Mouse (Mus musculus): ENCODE data around the gene Dda1. TPM values are rescaled to one million over a fixed set of nuclear protein-coding genes. Genes with fewer than 3 reads are reported as not detected.

Gene Dda1
- polyA plus RNA-seq, 1 experiment, result 45.5 TPM

- peaks cover 21% of the 10 kb centered on the region for H3K4me1 ChIP-seq (ENCODE audit: control insufficient read depth, insufficient read depth, low read length)
- no peak overlapping the region for H3K4me3 ChIP-seq (ENCODE audit: insufficient read depth, low read length)
- TF ChIP-seq POLR2A (IDR thresholded peaks at IDR 0.05; ENCODE audit: borderline replicate concordance, low read depth, low read length) (no peak), CTCF (IDR thresholded peaks at IDR 0.05; ENCODE audit: low read depth, low read length) (no peak)
- no peak overlapping the region for H3K27ac ChIP-seq (ENCODE audit: insufficient read depth, low read depth, low read length)
Measured at GRCm38 (mm10) chr8:71521634-71522033, 52.6 kb downstream of the Dda1 start.

- TF ChIP-seq CTCF (IDR thresholded peaks at IDR 0.05; ENCODE audit: low read depth, low read length), result no peak
- TF ChIP-seq POLR2A (IDR thresholded peaks at IDR 0.05; ENCODE audit: borderline replicate concordance, low read depth, low read length), result no peak
- H3K4me1 ChIP-seq (ENCODE audit: control insufficient read depth, insufficient read depth, low read length), result peaks cover 50% of the 10 kb centered on the region
- peak within 1 kb of the TSS; percentile 59 for H3K27ac ChIP-seq (ENCODE audit: insufficient read depth, low read depth, low read length)
- no peak within 1 kb of the TSS for H3K4me3 ChIP-seq (ENCODE audit: insufficient read depth, low read length)
Measured at GRCm38 (mm10) chr8:71525226-71526050, 56.4 kb downstream of the Dda1 start, which contains the start of gene Ccdc194. Gene Ccdc194 (minus strand): TSS chr8:71525711.

Other genes starting within 250 kb of the Dda1 start
- 94.0 and 107 TPM in 2 replicates for gene Myo9b, start 196.5 kb upstream of the Dda1 start, polyA plus RNA-seq (2012; ENCODE audit: insufficient read depth, insufficient read length, missing spikeins)
- gene Haus8, start 196.3 kb upstream of the Dda1 start, polyA plus RNA-seq (2012; ENCODE audit: insufficient read depth, insufficient read length, missing spikeins), result 77.6 and 77.8 TPM in 2 replicates
- 131 and 149 TPM in 2 replicates for gene Use1, start 102.4 kb upstream of the Dda1 start, polyA plus RNA-seq (2012; ENCODE audit: insufficient read depth, insufficient read length, missing spikeins)
- gene Ocel1, start 97.9 kb upstream of the Dda1 start, polyA plus RNA-seq (2012; ENCODE audit: insufficient read depth, insufficient read length, missing spikeins), result 18.5 and 23.5 TPM in 2 replicates
- gene Nr2f6, start 87.2 kb upstream of the Dda1 start, polyA plus RNA-seq (2012; ENCODE audit: insufficient read depth, insufficient read length, missing spikeins), result 20.2 and 23.9 TPM in 2 replicates
- gene Ushbp1, start 73.4 kb upstream of the Dda1 start, polyA plus RNA-seq (2012; ENCODE audit: insufficient read depth, insufficient read length, missing spikeins), result 0.21 TPM in 1 of 2 replicates, not detected in the other
- gene Babam1, start 72.3 kb upstream of the Dda1 start, polyA plus RNA-seq (2012; ENCODE audit: insufficient read depth, insufficient read length, missing spikeins), result 75.8 and 89.1 TPM in 2 replicates
- 9.8 and 14.0 TPM in 2 replicates for gene Ankle1, start 63.2 kb upstream of the Dda1 start, polyA plus RNA-seq (2012; ENCODE audit: insufficient read depth, insufficient read length, missing spikeins)
- gene Abhd8, start 5.5 kb upstream of the Dda1 start, polyA plus RNA-seq (2012; ENCODE audit: insufficient read depth, insufficient read length, missing spikeins), result 12.0 and 13.3 TPM in 2 replicates
- 59.5 and 62.9 TPM in 2 replicates for gene Mrpl34, start 4.2 kb upstream of the Dda1 start, polyA plus RNA-seq (2012; ENCODE audit: insufficient read depth, insufficient read length, missing spikeins)
- gene Ano8, start 16.8 kb downstream of the Dda1 start, polyA plus RNA-seq (2012; ENCODE audit: insufficient read depth, insufficient read length, missing spikeins), result 10.0 and 10.2 TPM in 2 replicates
- gene Gtpbp3, start 18.9 kb downstream of the Dda1 start, polyA plus RNA-seq (2012; ENCODE audit: insufficient read depth, insufficient read length, missing spikeins), result 11.0 and 11.1 TPM in 2 replicates
- not detected in 2 replicates for gene Plvap, start 42.6 kb downstream of the Dda1 start, polyA plus RNA-seq (2012; ENCODE audit: insufficient read depth, insufficient read length, missing spikeins)
- 0.40 TPM in 1 of 2 replicates, not detected in the other for gene Ccdc194, start 56.5 kb downstream of the Dda1 start, polyA plus RNA-seq (2012; ENCODE audit: insufficient read depth, insufficient read length, missing spikeins)
- 358 and 369 TPM in 2 replicates for gene Bst2, start 68.3 kb downstream of the Dda1 start, polyA plus RNA-seq (2012; ENCODE audit: insufficient read depth, insufficient read length, missing spikeins)
- 64.5 and 65.3 TPM in 2 replicates for gene Mvb12a, start 73.7 kb downstream of the Dda1 start, polyA plus RNA-seq (2012; ENCODE audit: insufficient read depth, insufficient read length, missing spikeins)
- gene Tmem221, start 89.7 kb downstream of the Dda1 start, polyA plus RNA-seq (2012; ENCODE audit: insufficient read depth, insufficient read length, missing spikeins), result 15.9 and 17.7 TPM in 2 replicates
- gene Nxnl1, start 97.4 kb downstream of the Dda1 start, polyA plus RNA-seq (2012; ENCODE audit: insufficient read depth, insufficient read length, missing spikeins), result not detected in 2 replicates
- gene Slc27a1, start 99.7 kb downstream of the Dda1 start, polyA plus RNA-seq (2012; ENCODE audit: insufficient read depth, insufficient read length, missing spikeins), result 85.4 and 86.3 TPM in 2 replicates
- 83.5 and 88.9 TPM in 2 replicates for gene Pgls, start 123.0 kb downstream of the Dda1 start, polyA plus RNA-seq (2012; ENCODE audit: insufficient read depth, insufficient read length, missing spikeins)
- 2.5 and 2.7 TPM in 2 replicates for gene Fam129c, start 128.4 kb downstream of the Dda1 start, polyA plus RNA-seq (2012; ENCODE audit: insufficient read depth, insufficient read length, missing spikeins)
- gene Colgalt1, start 141.8 kb downstream of the Dda1 start, polyA plus RNA-seq (2012; ENCODE audit: insufficient read depth, insufficient read length, missing spikeins), result 111 and 113 TPM in 2 replicates
- 1.0 and 1.3 TPM in 2 replicates for gene Unc13a, start 202.6 kb downstream of the Dda1 start, polyA plus RNA-seq (2012; ENCODE audit: insufficient read depth, insufficient read length, missing spikeins)
- gene Jak3, start 207.1 kb downstream of the Dda1 start, polyA plus RNA-seq (2012; ENCODE audit: insufficient read depth, insufficient read length, missing spikeins), result 15.6 and 15.7 TPM in 2 replicates
- gene Insl3, start 220.0 kb downstream of the Dda1 start, polyA plus RNA-seq (2012; ENCODE audit: insufficient read depth, insufficient read length, missing spikeins), result 5.0 and 5.1 TPM in 2 replicates
- 23.7 and 24.1 TPM in 2 replicates for gene B3gnt3, start 232.6 kb downstream of the Dda1 start, polyA plus RNA-seq (2012; ENCODE audit: insufficient read depth, insufficient read length, missing spikeins)